Mouse (Mus musculus) neural tube, embryonic 12.5 days (tissue): ENCODE results near the gene Zbed5. TPM values are rescaled to one million over a fixed set of nuclear protein-coding genes. Genes with fewer than 3 reads are reported as not detected.
"Not testable (repeated sequence)": the region's sequence is repeated elsewhere in the genome, so short reads cannot be mapped to it uniquely, and the experiment has no call there.

ENCODE experiments used
- ATAC-seq: fragments of 200-750 bp; cut with Nextera tagmentation; 2 replicates; pipeline ENCODE4 v1.8.0; 2017; ENCODE audit warnings: low read depth, mild to moderate bottlenecking, moderate TSS enrichment, moderate library complexity; ENCODE audit not compliant: low FRiP score
- H3K27ac ChIP-seq: fragments of 300-500 bp; sonication (generic); 2 replicates; pipeline ENCODE4 v1.5.1; 2016
- H3K27me3 ChIP-seq: fragments of 300-500 bp; sonication (generic); replicated peaks from 2 replicates; pipeline ENCODE4 v1.6.1; 2016; ENCODE audit warnings: mild to moderate bottlenecking
- H3K36me3 ChIP-seq: fragments of 300-500 bp; sonication (generic); 2 replicates; pipeline ENCODE4 v1.6.1; 2016; ENCODE audit warnings: mild to moderate bottlenecking
- H3K4me1 ChIP-seq: fragments of 300-500 bp; sonication (generic); 2 replicates; pipeline ENCODE4 v1.6.1; 2016
- H3K4me2 ChIP-seq: fragments of 300-500 bp; sonication (generic); replicated peaks from 2 replicates; pipeline ENCODE4 v1.6.1; 2016; ENCODE audit warnings: mild to moderate bottlenecking
- H3K4me3 ChIP-seq: fragments of 300-500 bp; sonication (generic); 2 replicates; pipeline ENCODE4 v1.5.1; 2016
- H3K9ac ChIP-seq: fragments of 300-500 bp; sonication (generic); 2 replicates; pipeline ENCODE4 v1.6.1; 2016; ENCODE audit warnings: mild to moderate bottlenecking
- H3K9me3 ChIP-seq: fragments of 300-500 bp; sonication (generic); 2 replicates; pipeline ENCODE4 v1.6.1; 2016; ENCODE audit warnings: mild to moderate bottlenecking
- WGBS: fragments of 180-500 bp; shearing (Covaris S2); methylation state at CpG from one replicate; pipeline ENCODE4 v1.1.7; 2016; 5-methylcytosine and 5-hydroxymethylcytosine counted together
- polyA plus RNA-seq: library from polyadenylated mRNA; unstranded; fragments of >200 nt; fragmentation: Nextera tagmentation; extraction: Ambion mirVana; gene quantifications from 2 replicates; pipeline ENCODE4 v1.2.1, GENCODE M21; 2016

Gene Zbed5
- polyA plus RNA-seq, 1 experiment from 2014 or later, result 10.0 TPM

- WGBS, result 25% methylated on average over 2 of the region's 2 CpGs
- no peak overlapping the region for H3K4me3 ChIP-seq
- ATAC-seq, result no peak
These were observed 18.5 kb downstream of the Zbed5 start for GRCm38 (mm10) chr5:129914024-129914423.

GRCm38 (mm10) chr5:129915491-129915890 lies 20.0 kb downstream of the Zbed5 start:
- not testable (repeated sequence) for H3K27me3 ChIP-seq, H3K4me3 ChIP-seq, H3K27ac ChIP-seq, H3K4me2 ChIP-seq, H3K9me3 ChIP-seq, ATAC-seq, H3K36me3 ChIP-seq, H3K4me1 ChIP-seq, H3K9ac ChIP-seq
- WGBS, result 89% methylated on average over 11 of the region's 11 CpGs

More at GRCm38 (mm10) chr5:129914024-129914423, 18.5 kb downstream of the Zbed5 start:
- no peak overlapping the region for H3K9ac ChIP-seq
- H3K36me3 ChIP-seq, result no peaks in the 10 kb centered on the region
- no peaks in the 10 kb centered on the region for H3K9me3 ChIP-seq
- no peak overlapping the region for H3K27ac ChIP-seq
- H3K27me3 ChIP-seq, result no peaks in the 10 kb centered on the region
- peaks cover 3% of the 10 kb centered on the region; the same call in 1 of the 2 replicates for H3K4me1 ChIP-seq
- no peak overlapping the region for H3K4me2 ChIP-seq

DNA sequence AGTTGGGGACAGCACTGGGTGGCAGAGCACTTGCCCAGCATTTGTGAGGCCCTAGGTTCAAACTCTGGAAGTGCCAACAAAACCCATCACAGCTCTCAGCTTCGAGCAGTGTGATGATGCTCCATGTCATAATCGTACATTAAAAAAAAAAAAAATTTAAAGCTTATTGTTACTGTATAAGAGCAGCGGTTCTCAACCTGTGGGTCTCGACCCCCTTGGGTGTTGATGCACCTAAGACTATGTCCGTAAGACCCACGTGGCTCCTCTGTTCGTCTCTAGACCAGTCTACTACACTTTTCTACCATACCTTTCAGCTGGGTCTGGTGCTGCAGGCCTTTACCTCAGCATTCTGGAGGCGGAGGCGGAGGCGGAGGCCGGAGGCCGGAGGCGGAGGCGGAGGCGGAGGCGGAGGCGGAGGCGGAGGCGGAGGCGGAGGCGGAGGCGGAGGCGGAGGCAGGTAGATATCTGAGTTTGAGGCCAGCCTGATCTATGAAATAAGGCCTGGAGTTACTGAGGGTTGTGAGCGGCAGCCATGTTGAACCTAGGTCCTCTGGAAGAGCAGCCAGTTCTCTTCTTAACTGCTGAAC lies 22.6 kb downstream of the Zbed5 start:
- H3K27ac ChIP-seq, result no peak overlapping the region
- no peaks in the 10 kb centered on the region for H3K9me3 ChIP-seq
- H3K27me3 ChIP-seq, result no peaks in the 10 kb centered on the region
- H3K4me2 ChIP-seq, result no peak overlapping the region
- no peaks in the 10 kb centered on the region for H3K4me1 ChIP-seq
- ATAC-seq, result no peak
- H3K4me3 ChIP-seq, result no peak overlapping the region
- no peaks in the 10 kb centered on the region for H3K36me3 ChIP-seq
- H3K9ac ChIP-seq, result no peak overlapping the region
- WGBS, result 89% methylated on average over 24 of the region's 24 CpGs

- no peaks in the 10 kb centered on the region for H3K27me3 ChIP-seq
- no peak overlapping the region for H3K4me3 ChIP-seq
- 82% methylated on average over 9 of the region's 9 CpGs for WGBS
- no peak overlapping the region for H3K4me2 ChIP-seq
- no peaks in the 10 kb centered on the region for H3K9me3 ChIP-seq
- H3K36me3 ChIP-seq, result no peaks in the 10 kb centered on the region
- H3K9ac ChIP-seq, result no peak overlapping the region; the same call in 1 of the 2 replicates
- H3K27ac ChIP-seq, result no peak overlapping the region
- H3K4me1 ChIP-seq, result no peaks in the 10 kb centered on the region
- no peak for ATAC-seq
These were observed 23.2 kb downstream of the Zbed5 start for GRCm38 (mm10) chr5:129918752-129919151.

- no peak overlapping the region for H3K4me3 ChIP-seq
- ATAC-seq, result no peak
- no peaks in the 10 kb centered on the region for H3K4me1 ChIP-seq
- no peaks in the 10 kb centered on the region for H3K9me3 ChIP-seq
- no peak overlapping the region for H3K4me2 ChIP-seq
- no peak overlapping the region for H3K27ac ChIP-seq
- no peak overlapping the region; the same call in 1 of the 2 replicates for H3K9ac ChIP-seq
- 74% methylated on average over 8 of the region's 8 CpGs for WGBS
- no peaks in the 10 kb centered on the region for H3K27me3 ChIP-seq
- no peaks in the 10 kb centered on the region for H3K36me3 ChIP-seq
These were observed 23.8 kb downstream of the Zbed5 start for GRCm38 (mm10) chr5:129919320-129919719.

DNA sequence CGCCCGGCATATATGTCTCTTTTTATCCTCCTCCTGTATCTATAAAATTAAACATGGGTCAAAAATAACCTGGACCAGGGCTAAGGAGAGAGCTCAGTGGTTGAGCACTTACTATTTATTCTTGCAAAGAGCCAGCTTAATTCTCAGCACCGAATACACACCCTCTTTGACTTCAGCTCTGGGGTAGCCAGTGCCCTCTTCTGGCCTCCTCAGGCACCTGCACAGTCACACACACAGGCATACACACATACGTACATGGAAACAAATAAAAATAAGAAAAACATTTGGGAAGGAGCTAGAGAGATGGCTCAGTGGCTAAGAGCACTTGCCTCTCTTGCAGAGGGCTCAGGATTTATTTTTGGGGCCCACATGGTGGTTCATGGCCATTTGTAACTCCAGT lies 26.4 kb downstream of the Zbed5 start:
- no peak overlapping the region for H3K27ac ChIP-seq
- ATAC-seq, result no peak
- 94% methylated on average over 4 of the region's 4 CpGs for WGBS
- H3K9me3 ChIP-seq, result no peaks in the 10 kb centered on the region
- H3K36me3 ChIP-seq, result no peaks in the 10 kb centered on the region
- no peaks in the 10 kb centered on the region for H3K27me3 ChIP-seq
- H3K9ac ChIP-seq, result no peak overlapping the region
- H3K4me3 ChIP-seq, result no peak overlapping the region
- H3K4me1 ChIP-seq, result no peaks in the 10 kb centered on the region
- no peak overlapping the region for H3K4me2 ChIP-seq

DNA sequence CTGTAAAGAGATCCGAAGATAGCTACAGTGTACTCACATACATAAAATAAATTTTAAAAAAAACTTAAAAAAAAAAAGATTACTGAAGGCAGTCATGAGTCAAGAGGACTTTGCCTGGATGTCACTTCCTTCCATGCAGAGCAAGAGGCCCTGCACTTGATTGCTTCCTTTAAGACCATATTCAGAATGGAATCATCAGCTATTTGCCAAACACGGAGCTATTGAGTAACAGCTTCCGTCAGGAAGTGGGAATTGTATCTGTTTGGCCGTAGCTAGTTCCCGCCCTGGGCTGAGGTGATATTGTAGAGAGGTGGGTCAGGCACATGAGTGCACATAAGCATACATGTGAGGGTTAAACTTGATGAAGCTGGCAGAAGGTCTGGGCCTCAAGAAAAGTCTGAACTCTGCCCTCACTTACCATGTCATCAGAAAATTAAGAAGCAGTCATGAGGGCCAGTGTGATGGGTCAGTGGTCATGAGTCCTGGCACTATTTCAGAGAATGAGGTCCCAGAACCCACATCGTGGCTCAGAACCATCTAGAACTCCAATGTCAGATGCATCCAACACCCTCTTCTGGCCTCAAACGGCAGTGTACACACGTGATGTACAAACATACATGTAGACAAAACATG lies 29.4 kb downstream of the Zbed5 start:
- ATAC-seq, result no peak
- 89% methylated on average over 8 of the region's 8 CpGs for WGBS
- H3K27ac ChIP-seq, result no peak overlapping the region
- no peak overlapping the region for H3K4me2 ChIP-seq
- no peak overlapping the region for H3K9ac ChIP-seq
- H3K27me3 ChIP-seq, result no peaks in the 10 kb centered on the region
- no peaks in the 10 kb centered on the region for H3K36me3 ChIP-seq
- no peaks in the 10 kb centered on the region for H3K9me3 ChIP-seq
- H3K4me1 ChIP-seq, result no peaks in the 10 kb centered on the region
- H3K4me3 ChIP-seq, result no peak overlapping the region

DNA sequence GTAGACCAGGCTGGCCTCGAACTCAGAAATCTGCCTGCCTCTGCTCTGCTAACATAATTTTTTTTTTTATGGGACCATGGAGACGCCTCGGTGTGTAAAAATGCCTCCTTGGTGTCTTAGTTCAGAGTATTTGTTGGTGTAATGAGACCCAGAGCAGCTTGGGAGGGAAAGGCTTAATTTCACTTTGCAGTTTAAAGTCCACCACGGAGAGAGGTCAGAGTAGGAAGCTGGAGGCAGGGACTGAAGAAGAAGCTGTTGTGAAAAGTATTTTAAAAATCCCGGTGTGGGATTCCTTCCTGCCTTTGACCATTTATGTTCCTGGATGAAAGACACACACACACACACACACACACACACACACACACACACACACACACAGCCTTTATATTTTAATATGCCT lies 30.4 kb downstream of the Zbed5 start:
- no peaks in the 10 kb centered on the region for H3K4me1 ChIP-seq
- no peak overlapping the region for H3K4me3 ChIP-seq
- H3K36me3 ChIP-seq, result no peaks in the 10 kb centered on the region
- no peak overlapping the region for H3K9ac ChIP-seq
- no peak overlapping the region for H3K27ac ChIP-seq
- 91% methylated on average over 5 of the region's 5 CpGs for WGBS
- no peaks in the 10 kb centered on the region for H3K27me3 ChIP-seq
- no peak for ATAC-seq
- no peak overlapping the region for H3K4me2 ChIP-seq
- no peaks in the 10 kb centered on the region for H3K9me3 ChIP-seq

DNA sequence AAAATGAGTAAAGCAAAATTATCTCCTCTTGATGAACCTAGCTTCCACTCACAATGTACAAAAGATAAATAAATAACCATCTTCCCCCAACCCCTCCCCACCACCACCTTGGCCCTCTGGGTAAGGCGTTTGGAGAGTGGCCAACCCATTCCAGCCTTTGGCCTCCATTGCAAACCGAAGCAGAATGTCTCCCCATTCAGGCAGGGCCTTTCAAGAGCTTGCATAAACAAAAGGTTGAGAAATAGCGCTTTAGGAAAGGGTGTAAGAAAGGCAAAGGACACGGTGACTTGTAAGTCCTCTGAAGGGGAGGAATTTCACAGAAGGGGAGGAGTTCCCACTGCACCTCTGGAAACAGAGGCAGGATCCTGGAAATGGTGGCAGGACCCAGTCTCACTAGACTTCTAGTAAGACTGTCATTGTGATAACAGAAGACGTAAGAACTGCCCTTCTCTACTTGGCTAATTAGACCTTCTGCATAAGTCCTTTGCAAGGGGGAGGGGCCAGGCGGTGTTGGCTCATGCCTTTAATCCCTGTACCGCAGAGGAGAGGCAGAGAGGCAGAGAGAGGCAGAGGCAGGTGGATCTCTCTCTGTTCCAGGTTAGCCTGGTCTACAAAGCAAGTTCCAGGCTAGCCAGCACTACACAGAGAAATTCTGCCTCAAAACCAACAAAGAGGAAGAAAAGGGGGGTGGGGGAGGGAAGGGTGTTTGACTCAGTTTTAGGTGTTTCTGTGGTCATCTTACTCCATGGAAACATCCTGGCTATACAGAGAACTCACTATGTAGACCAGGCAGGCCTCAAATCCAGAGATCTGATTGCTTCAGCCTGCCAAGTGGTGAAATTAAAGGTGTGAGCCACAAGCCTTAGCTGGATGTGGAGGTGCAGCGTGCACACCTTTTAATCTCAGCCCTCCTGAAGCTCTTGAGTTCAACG lies 34.7 kb downstream of the Zbed5 start:
- H3K4me1 ChIP-seq, result no peaks in the 10 kb centered on the region
- H3K9me3 ChIP-seq, result no peaks in the 10 kb centered on the region
- H3K27ac ChIP-seq, result no peak overlapping the region
- no peak overlapping the region for H3K4me3 ChIP-seq
- H3K27me3 ChIP-seq, result no peaks in the 10 kb centered on the region
- WGBS, result 51% methylated on average over 9 of the region's 9 CpGs
- H3K9ac ChIP-seq, result no peak overlapping the region
- no peak for ATAC-seq
- no peaks in the 10 kb centered on the region for H3K36me3 ChIP-seq
- H3K4me2 ChIP-seq, result no peak overlapping the region

DNA sequence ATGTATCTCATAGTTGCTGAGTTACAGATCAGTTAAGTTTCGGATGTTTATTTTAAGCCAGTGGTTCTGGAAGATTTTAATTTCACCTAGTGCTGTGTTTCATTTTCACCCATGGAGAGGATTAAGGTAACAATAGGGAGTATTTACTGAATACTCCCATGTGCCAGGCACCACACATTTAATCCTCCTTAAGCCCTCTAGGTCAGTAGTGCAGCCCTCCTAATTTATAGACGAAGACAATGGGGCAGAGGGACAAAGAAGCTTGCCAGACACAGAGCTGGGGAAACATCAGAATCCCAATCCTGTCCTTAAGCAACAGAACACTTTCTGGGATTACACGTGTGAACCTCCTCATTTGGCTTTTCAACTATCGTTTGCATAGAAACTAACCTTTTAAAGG lies 41.4 kb downstream of the Zbed5 start:
- Histone ChIP-seq H3K27me3 (no peaks in the 10 kb centered on the region), H3K9me3 (no peaks in the 10 kb centered on the region), H3K4me1 (no peaks in the 10 kb centered on the region), H3K4me2 (no peak overlapping the region), H3K27ac (no peak overlapping the region), H3K36me3 (no peaks in the 10 kb centered on the region), H3K4me3 (no peak overlapping the region), H3K9ac (no peak overlapping the region; the same call in 1 of the 2 replicates)
- no peak for ATAC-seq
- 52% methylated on average over 4 of the region's 4 CpGs for WGBS

GRCm38 (mm10) chr5:129940281-129940680 lies 44.8 kb downstream of the Zbed5 start:
- Histone ChIP-seq H3K9me3 (no peaks in the 10 kb centered on the region), H3K4me3 (no peak overlapping the region), H3K36me3 (0 out of 2 replicates have a peak, but pooled peaks cover under 1% of the 10 kb centered on the region), H3K27ac (no peak overlapping the region), H3K4me2 (no peak overlapping the region), H3K27me3 (no peaks in the 10 kb centered on the region), H3K4me1 (peaks cover 5% of the 10 kb centered on the region; the same call in 1 of the 2 replicates), H3K9ac (no peak overlapping the region)
- ATAC-seq, result no peak
- 77% methylated on average over 2 of the region's 2 CpGs for WGBS
